Mouse (Mus musculus) adrenal gland, adult 18-20 months (tissue): ENCODE results near the gene Krt24. TPM values are rescaled to one million over a fixed set of nuclear protein-coding genes. Genes with fewer than 3 reads are reported as not detected.

Source experiments
- DNase-seq, 2 experiments: peaks; one replicate each; pipeline ENCODE4 v3.0.0; 2021 to 2022; ENCODE audit warnings: low spot score in 2 of 2
- long read RNA-seq, 2 experiments: library from polyadenylated mRNA; stranded (forward); transcript quantifications; one replicate each; pipeline ENCODE4 v2.0.0; 2021
- total RNA-seq, 2 experiments: library from RNA; stranded (reverse); gene quantifications; 1 replicate in 1 of 2; 2 replicates in 1 of 2; pipeline ENCODE4 v1.2.3; 2021

Krt24 gene
- not detected for total RNA-seq
- long read RNA-seq, experiment 1: 0 reads
- long read RNA-seq, experiment 2: 0 reads

DNA sequence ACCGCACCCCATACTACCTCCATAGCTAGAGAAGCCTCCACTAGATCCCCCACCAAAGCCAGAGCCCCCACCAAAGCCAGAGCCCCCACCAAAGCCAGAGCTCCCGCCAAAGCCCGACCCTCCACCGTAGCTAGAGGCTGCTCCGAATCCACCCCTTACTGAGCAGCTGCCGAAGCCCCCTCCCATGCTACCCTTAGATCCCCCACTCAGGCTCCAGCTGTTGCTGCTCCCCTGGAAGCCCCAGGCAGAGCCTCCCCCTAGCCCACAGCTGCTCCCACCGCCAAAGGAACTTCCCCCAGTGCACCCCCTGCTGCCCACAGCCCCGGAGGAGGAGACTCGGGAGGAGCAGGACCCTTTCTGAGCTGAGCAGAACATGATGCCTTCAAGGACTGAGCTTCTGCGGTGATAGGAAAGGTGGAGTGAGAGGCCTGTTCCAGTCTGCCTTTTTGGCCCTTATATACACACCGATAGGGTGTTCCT, at the start of gene Krt24:
Gene Krt24 (minus strand): TSS at position 430 of the 480 bp plus-strand sequence.
- DNase-seq: no peak

DNA sequence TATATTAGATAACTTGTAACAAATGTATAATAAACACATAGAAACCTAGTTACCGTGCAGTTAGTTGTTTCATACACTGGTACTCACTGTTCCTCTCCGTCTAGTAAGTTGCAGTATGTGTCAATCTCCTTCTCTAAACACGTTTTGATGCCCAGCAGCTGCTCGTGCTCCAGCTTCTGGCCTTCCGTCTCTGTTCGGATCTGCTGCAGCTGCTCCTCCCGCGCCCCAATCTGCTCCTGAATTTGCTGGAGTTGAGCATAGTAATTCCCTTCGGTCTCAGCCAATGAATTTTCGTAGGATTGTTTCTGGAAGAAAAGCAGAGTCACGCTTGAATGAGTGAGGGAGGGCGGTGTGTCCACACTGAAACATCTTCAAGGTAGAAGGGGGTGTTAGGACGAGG, 48.4 kb upstream of the Krt24 start:
- no peak for DNase-seq

DNA sequence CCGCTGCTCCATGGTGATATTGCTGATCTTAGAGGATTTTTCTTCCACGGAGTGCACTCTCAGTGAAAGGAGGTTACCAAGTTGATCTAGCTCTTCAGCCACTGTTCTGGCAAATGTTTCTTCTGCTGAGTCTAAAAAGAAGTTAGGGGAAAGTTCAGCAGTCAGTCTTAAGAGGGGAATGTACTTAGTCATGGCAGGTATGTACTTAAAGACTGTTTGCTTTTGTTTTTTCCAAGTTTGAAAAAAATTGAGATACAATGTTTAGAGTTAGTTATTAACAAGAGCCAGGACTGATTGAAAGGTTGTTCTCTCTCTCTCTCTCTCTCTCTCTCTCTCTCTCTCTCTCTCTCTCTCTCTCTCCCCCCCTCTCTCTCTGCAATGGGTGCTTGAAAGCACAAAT, 44.6 kb upstream of the Krt24 start:
- DNase-seq: no peak

DNA sequence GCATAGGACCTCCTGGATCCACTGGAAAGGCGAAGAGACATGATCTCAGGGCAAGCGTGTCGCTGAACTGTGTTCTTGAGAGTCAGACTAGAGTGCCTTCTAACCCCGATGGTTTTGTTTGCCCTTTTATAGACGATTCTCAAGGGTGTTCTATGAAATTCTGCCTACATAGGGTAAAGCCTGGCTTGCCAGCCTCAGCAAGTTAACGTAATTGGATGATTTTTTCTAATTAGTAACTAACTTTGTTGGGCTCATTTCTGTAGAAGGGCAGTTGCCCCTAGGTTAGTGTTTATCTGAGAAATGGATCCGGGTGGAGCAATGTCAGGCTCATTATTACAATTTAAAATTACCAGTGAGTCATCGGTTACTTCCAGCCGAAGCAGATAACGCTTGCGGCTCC, 37.8 kb upstream of the Krt24 start, which contains the start of gene Krt25:
Gene Krt25 (minus strand): TSS at position 101 of the 400 bp plus-strand sequence.
- no peak for DNase-seq

DNA sequence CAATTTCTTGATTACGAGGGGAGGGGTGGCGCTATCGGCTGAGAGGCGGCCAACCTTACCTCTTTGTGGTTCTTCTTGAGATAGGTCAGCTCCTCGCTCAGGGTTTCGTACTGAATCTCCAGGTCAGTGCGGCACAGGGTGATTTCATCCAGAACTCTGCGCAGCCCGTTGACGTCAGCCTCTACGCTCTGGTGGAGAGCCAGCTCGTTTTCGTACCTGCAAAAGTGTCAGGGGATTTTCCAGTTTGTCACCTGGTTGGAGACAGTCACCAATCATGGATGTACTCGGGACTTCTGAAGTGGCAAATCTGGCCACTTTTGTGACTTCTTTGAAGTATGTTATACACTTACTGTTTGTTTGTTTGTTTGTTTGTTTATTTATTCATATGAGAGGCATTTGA, 36.0 kb upstream of the Krt24 start:
- DNase-seq: no peak

DNA sequence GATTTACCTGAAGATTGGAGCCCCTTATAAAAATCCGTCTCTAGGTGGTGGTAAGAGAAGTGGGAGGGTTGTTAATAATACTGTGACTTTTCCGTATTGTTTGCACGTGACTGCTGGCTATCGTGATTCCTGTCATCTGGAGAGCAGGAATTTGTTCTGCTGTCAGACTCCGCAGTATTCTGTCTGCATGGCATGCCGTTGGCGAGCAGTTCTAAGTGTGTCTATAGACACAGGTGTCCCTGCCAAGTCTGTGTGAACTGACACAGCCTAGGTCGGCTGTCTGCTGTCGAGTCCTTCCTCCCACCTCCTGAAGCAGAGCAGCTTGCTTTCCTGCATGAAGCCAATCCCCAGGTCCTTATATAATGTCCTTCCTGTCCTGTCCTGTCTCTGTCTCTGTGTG, 34.1 kb upstream of the Krt24 start:
- no peak for DNase-seq

DNA sequence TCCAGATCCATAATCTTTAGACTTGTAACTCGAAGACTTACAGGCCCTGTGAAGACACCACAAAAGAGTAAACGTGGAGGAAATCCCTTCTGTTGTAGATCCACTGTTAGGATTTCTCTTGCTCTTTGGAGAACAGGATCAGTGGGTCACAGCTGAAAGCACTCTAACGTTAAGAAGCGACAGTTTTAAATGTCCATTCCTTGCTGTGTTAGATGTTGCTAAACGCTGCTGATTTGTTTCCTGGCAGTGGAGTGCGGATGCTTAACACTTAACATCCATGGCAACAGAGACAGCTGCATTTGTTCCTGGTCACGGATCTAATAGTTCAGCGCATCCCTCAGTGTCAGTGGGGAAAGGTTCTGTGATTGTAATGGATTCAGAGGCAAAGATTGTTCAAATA, 31.5 kb upstream of the Krt24 start:
- no peak for DNase-seq

DNA sequence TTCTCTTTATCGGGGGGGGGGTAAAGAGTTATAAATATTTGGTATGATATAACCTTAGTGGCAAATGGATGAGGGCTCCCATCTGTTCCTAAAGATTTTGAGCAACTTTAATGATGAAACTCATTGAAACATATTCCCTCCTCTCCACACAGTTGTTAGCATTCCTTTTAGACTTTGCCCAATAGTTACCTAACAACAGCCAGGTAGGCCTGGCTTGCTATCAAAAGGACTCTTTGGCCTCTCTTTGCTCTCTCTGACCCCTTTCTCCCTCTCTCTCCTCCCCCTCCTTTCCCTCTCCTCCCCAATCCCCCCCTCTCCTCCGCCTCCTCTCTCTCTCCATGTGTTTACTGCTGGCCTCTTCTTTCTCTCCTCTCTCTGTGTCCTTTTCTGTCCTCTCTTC, 29.5 kb upstream of the Krt24 start:
- DNase-seq: no peak

DNA sequence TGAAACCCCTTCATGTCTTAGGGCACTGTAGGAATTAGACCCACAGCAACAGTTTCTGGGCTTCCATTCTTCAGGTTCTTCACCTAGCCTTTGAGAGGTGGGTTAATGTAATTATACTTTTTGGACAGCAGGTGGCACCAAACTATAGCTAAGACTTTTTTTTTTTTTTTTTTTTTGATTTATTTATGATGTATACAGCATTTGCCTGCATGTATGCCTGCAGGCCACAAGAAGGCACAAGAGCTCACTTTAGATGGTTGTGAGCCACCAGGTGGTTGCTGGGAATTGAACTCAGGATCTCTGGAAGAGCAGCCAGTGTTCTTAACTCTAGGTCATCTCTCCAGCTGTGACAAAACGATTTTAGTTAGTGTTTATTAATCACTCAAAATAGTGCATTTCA, 25.8 kb upstream of the Krt24 start:
- DNase-seq: no peak

DNA sequence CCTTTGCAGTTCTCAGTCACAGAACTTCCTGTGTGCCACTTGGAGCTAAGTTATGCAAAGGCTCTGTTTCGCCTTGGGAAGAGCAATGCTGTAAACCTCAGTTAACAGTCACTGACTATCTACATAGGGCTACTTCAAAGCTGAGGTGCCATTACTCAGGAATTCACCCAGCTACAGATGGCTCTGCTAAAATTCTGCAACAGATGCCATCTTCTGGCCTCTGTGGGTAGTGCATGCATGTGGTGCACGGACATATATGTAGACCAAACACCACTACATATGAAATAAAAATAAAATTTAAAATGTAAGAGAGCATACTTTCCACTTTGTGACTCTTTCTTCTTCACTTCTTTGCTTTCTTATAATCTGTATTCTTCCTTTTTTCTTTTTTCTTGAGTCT, 22.5 kb upstream of the Krt24 start:
- peak; percentile 35 to 55 for DNase-seq

DNA sequence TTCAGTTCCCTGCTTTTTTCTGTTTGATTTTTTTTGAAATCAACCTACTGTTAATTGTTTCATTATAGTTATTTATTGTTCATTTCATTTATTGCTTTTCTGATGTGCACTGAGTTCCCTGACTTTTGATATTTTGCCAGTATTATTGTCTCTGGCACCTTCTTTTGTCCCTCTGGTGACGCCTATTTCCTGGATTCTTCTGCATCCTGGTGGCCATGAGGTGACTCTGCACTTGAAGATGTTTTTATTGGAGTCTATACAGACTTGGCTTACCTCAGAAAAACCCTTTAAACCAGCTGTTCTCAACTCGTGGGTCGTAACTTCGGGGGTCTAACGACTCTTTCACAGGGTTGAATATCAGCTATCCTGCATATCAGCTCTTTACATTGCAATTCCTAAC, 10.0 kb upstream of the Krt24 start:
- no peak for DNase-seq

DNA sequence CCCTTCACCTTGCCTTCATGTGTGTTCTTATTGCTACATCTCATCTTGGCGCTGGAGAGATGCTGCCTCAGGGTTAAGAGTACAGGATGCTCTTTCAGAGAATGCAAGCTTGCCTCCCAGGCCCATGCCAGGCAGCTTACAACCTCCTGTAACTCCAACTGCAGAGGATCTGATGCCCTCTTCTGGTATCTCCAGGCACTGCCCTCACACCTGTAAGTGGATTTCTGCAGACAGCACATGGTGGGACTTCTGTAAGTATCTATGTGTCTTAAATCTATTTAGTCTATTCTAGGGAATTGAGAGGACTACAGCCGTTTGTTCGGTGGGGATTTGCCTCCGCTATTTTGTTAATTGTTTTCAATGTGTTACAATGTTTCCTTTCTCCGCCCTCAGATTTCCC, 7.8 kb upstream of the Krt24 start:
- peak in 1 of 2 experiments; percentile 21 for DNase-seq

DNA sequence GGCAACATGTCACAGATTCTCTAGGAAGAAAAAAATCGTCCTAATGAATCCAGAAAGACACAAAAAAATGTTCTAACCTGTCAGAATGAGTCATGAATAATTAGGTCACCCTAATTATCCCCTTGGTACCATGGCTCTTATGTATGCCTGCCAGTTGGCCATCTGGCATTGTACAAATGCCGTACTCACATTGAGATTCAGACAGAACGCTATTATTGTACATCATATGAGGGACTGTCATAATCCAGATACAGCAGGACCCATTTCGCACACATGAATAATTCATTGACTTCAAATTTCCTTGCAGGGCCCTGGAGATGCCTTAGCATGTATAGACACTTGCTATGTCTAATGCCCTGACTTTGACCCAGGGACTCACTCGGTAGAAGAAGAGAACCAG, 1.1 kb downstream of the Krt24 start:
- DNase-seq: no peak

DNA sequence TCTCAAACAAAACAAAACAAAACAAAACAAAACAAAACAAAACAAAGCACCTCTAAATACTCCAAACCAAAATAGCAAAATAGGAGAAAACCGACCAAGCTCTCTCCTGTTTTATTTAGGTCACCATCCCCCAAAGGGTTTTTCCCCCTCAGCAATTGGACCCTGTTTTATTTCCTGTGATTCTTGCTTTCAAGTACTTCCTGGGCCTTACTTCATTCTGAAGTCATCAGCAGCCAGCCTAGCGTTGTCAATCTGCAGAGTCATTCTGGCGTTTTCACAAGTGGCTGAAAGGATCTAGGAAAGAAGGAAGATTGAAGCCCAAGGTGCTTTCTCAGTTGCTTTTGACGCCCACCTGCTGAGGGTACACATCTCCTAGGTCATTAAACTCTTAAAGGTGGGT, 1.7 kb downstream of the Krt24 start:
- DNase-seq: no peak

DNA sequence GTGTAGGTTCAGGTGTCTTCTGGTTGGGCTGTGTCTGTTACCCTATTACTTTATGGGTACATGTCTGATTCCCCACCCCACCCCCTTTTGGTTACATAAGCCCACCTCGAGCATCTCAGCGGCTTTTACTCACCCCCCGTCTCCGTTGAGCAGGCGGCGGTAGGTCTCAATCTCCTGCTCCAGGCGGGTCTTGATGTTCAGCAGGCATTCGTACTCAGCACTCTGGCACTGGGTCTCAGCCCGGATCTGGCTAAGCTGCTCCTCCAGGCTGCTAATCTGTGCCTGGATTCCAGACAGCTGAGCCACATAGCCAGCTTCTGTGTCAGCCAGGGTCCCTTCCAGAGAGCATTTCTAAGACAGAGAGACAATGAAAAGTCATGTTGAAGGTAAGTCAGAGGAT, 3.9 kb downstream of the Krt24 start:
- DNase-seq: no peak

DNA sequence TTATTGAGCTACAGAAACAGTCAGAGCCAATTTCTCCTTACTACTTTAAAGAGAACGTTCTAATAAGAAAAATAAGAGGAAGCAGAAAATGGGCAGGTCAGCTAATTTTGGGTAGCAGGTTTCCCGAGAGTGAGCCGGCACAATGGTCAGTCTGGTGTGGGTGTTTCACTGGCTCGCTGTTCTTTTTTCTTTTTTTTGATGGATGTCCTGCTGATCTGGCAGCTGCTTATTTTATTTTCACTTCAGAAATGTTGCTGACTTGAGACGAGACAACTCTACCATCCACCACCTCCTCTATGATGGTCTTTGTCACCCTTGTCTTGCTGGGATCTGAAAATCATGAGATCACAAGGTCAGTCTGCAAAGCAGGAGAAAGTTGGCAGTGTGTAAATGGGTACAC, 5.1 kb downstream of the Krt24 start:
- no peak for DNase-seq

DNA sequence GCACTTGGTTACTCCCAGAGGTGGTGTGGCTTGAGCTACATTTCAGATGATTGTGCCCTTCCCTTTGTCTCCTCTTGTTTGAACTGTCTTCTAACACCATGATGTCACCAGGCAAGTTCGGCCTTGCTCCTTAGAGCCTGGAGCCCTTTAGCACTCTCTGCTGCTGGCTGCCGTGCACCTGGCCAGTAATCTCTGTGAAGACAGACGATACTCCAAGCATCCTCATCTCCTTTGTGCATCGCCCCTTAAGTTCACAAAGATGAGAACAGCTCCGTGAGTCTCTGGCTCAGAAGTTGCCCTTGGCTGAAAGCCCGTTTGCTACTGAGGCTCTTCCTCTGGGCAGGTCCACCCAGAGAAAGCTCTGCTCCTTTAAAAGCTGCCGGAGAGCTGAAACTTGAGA, 8.3 kb downstream of the Krt24 start:
- DNase-seq: no peak

DNA sequence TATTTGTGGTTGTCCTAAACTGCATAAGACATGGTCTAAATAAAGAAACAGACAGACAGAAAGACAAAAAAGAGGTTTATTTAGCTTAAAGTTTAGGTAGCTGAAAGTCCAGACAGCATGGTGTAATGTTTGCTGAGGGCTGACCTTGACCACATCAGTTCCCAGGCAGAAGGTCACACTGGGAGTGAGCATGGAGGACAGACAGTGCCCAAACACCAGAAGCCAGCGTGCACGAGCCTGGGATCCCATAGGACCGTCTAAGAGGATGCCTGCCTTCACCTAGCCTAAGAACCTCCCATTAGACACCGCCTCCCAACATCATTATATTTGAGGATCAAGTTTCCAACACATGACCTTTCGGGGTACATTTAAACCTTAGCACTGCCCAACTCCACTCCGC, 9.4 kb downstream of the Krt24 start:
- no peak for DNase-seq

DNA sequence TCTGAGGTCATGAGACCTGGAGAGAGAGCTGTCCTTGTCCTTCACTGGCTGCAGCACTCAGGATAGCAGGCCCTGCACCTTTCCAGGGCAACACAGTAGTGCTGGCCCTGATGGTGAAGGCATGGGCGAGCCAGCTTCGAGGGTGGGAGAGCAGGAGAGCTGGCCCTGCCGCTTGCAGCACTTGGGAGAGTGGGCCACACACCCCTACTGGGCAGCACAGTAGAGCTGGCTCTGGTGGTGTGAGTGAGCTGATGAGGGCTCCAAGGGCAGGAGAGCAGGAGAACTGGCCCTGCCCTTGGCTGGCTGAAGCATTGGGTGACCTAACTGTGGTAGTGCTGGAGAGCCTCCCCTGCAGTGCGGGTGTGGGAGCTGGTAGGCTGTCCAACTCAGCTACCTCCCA, 12.3 kb downstream of the Krt24 start:
- DNase-seq: no peak

DNA sequence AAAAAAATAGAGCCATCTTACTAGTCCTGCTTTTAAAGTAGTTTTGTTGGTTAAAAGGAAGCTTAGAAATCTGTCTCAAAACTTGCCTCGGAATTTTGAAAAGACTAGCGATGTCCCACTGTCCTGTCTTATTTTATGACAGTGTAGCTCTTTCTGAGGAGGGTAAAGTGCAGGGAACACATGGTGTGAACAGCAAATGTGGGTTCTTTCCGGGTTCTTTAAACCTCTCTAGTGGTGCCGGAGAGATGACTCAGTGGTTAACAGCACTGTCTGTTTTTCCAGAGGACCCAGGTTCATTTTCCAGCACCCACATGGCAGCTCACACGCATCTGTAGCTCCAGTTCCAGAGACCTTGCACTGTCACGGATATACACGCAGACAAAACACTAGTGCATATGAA, 15.9 kb downstream of the Krt24 start:
- DNase-seq: no peak

DNA sequence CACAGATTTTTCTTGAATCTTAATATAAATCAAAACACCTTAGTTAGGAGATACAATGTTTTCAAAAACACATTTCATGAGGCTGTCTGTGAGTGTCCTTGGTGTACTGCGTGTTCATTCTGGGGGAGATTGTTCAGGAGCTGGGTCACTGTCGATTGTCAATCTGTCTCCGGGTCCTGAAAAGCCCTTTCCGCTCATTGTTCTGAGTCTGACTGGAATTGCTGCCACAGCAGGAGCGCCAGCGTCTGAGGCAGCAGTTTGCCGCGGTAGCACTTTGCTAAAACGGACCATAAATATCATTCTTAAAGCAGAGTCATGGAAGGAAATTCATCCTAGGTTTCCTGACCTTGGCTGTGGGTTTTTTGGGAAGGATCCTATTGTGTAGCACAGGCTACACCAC, 19.3 kb downstream of the Krt24 start:
- DNase-seq: no peak

DNA sequence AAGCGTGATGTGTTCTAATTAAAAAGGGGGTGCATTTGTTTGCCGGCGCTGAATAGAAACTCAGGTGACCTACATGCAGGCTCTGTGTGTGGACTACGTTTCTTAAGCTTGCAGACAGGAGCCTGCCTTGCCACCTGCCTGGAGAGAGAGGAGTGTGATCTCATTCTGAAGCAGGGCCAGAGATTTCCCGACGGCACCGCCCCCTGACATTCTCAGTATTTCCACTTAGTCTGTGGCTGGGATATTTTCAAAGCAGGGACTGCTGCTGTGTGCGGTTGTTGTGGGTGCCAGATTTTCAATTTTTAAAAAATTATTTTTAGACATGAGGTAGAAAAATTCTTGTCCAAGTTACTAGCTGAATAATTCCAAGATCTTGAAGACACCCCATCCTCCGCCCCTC, 19.8 kb downstream of the Krt24 start:
- DNase-seq: no peak

DNA sequence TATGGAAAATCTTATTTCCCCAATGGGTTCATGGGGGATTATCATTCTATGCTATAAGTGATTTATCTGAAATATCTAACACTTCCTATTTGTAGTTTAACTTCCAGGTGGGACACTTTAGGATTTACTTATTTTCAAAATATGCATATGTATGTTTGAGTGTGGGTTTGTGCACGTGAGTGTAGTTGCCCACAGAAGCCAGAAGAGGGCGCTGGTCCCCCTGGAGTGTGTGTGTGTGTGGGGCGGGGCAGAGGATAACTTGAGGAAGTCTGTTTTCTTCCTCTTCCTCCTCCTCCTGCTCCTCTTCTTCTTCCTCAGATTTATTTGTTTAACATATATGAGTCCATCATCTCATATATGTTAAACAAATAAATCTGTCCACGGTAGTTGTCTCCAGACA, 28.8 kb downstream of the Krt24 start:
- no peak for DNase-seq

DNA sequence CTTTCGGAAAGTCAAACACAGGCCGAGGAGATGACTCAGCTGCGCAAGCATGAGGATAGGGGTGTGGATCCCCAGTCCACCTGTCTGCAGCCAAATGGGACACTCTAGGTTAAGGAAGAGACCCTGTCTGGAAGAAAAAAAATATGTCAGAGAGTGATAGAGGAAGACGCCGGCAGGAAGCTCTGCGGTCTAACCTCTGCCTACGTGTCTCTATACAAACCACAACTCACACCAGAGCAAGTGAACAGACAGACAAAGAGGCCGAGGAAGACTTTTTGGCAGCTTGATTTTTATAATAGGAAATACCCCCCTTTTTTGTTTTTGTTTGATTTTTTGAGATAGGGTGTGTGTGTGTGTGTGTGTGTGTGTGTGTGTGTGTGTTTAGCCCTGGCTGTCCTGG, 29.7 kb downstream of the Krt24 start:
- DNase-seq: no peak
